Mouse (Mus musculus) MEL (cell line): ENCODE measurements at regions not wholly inside any gene's neighbourhood (a gene's known extent, or its start where the extent isn't known, plus 50 kb on each side); places are given as distances from the start of the nearest gene placed in this dataset.

Experiments used
- CHD1 ChIP-seq: IDR thresholded peaks from 2 replicates; pipeline ENCODE4 v1.6.1; 2012; ENCODE audit warnings: low read depth, mild to moderate bottlenecking, inconsistent platforms, low read length, improper control_type of control experiment
- CHD2 ChIP-seq: IDR thresholded peaks from 2 replicates; pipeline ENCODE4 v1.6.1; 2011; ENCODE audit warnings: low read length, improper control_type of control experiment
- CTCF ChIP-seq, 3 experiments: IDR thresholded peaks in 2 of 3; conservative IDR thresholded peaks in 1 of 3; 2 replicates each; pipeline ENCODE4 v1.5.1; 2011 to 2012; ENCODE audit warnings: low read length in 3 of 3, low read depth in 2 of 3, mild to moderate bottlenecking in 2 of 3, improper control_type of control experiment in 1 of 3, inconsistent platforms in 1 of 3, mixed read lengths in 1 of 3, moderate library complexity in 1 of 3; ENCODE audit not compliant: control insufficient read depth in 1 of 3, insufficient read depth in 1 of 3, poor library complexity in 1 of 3, severe bottlenecking in 1 of 3
- NELFE ChIP-seq: IDR thresholded peaks from 2 replicates; pipeline ENCODE4 v1.6.1; 2011; ENCODE audit warnings: low read depth, low read length, improper control_type of control experiment

- TF ChIP-seq NELFE (no peak), CHD1 (no peak), CTCF (IDR thresholded peaks at IDR 0.05 in 2 of 3, conservative IDR thresholded peaks at IDR 0.05 in 1 of 3; ENCODE audit: control insufficient read depth in 1 of 3, insufficient read depth in 1 of 3, low read depth in 2 of 3, low read length in 3 of 3, poor library complexity in 1 of 3, severe bottlenecking in 1 of 3) (no peak), CHD2 (no peak)
Observed at GRCm38 (mm10) chr1:154064633-154065032, 136.4 kb upstream of the Zfp648 start.
